In the genomic region with DNA sequence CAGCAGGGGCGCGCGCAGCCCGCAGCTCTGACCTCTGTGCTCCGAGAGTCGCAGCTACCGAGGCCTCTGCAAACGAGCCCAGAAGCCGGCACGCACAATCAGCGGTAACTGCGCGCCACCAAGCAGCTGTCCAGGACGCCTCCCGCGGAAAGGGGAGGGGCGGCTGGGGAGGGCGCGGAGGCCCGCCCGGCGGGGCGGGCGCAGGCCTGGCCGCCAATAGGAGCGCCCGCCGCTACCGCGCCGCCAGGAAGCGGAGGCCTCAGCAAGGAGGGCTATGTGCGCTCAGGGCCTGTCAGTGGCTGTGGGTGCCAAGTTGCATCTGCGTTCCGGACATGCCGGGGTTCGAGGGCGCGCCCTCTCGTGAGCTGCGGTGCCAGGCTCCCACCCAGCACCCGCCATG, we compare ENCODE assay signal across 8 mouse cellular contexts.
A peak's percentile ranks its signal among the peaks of the same experiment; 100 is the strongest.
DNase-seq lines count a peak whose midpoint lies in the region; ATAC-seq lines count a peak whose summit lies in the region.
"Not testable (repeated sequence)": the region's sequence is repeated elsewhere in the genome, so short reads cannot be mapped to it uniquely, and the experiment has no call there.

No protein-coding gene starts in this region.

- not testable (repeated sequence) for H3K36me3 ChIP-seq in hindbrain, embryonic 12.5 days; neural tube, embryonic 12.5 days

- not testable (repeated sequence) for H3K9me3 ChIP-seq in hindbrain, embryonic 12.5 days (replicated peaks); neural tube, embryonic 12.5 days

- intact Hi-C loops in gastrocnemius, postnatal 14 days (cut with DNase I; ENCODE audit: low total_unique reads): not testable (repeated sequence)

- H3K4me3 ChIP-seq in hindbrain, embryonic 12.5 days: peak overlapping the region; percentile 45
- peak overlapping the region; percentile 48 for H3K4me3 ChIP-seq in neural tube, embryonic 12.5 days

- WGBS in hindbrain, embryonic 12.5 days: 2% methylated on average over 41 of the region's 42 CpGs
- 1% methylated on average over 41 of the region's 42 CpGs for WGBS in neural tube, embryonic 12.5 days

- not testable (repeated sequence) for H3K4me1 ChIP-seq in hindbrain, embryonic 12.5 days; neural tube, embryonic 12.5 days

- peak overlapping the region; percentile 59 for H3K9ac ChIP-seq in hindbrain, embryonic 12.5 days
- H3K9ac ChIP-seq in neural tube, embryonic 12.5 days: peak overlapping the region; percentile 57

- DNase-seq in R1 (ENCODE audit: low read depth, low spot score): peak; percentile 83
- peak; percentile 44 for DNase-seq in embryo, embryonic 11.5 days (ENCODE audit: low read depth, low spot score)
- DNase-seq in gastrocnemius, postnatal 14 days: peak; percentile 9
- peak; percentile 0 to 2 for DNase-seq in layer of hippocampus, postnatal 14 days (ENCODE audit: low spot score in 2 of 2)
- DNase-seq in lung, adult 18-20 months: peak; percentile 1 to 4
- peak; percentile 60 for DNase-seq in testis, postnatal 10 days (ENCODE audit: low spot score)

- not testable (repeated sequence) for H3K27ac ChIP-seq in hindbrain, embryonic 12.5 days; neural tube, embryonic 12.5 days

- not testable (repeated sequence) for H3K27me3 ChIP-seq in hindbrain, embryonic 12.5 days; neural tube, embryonic 12.5 days (replicated peaks)

- peak; percentile 84 for ATAC-seq in hindbrain, embryonic 12.5 days (ENCODE audit: low FRiP score)
- peak; percentile 89 for ATAC-seq in neural tube, embryonic 12.5 days (ENCODE audit: low FRiP score, low read depth)

- peak overlapping the region; percentile 47 for H3K4me2 ChIP-seq in hindbrain, embryonic 12.5 days (replicated peaks)
- peak overlapping the region; percentile 54 for H3K4me2 ChIP-seq in neural tube, embryonic 12.5 days (replicated peaks)

Comparison
In these comparisons a context has a peak if more than half of its experiments do, and no peak if none do; other contexts are left out.
1. DNase-seq: peak in every context shown above with its lines; median percentile 83 in R1; 60 in testis, postnatal 10 days; 44 in embryo, embryonic 11.5 days; 9 in gastrocnemius, postnatal 14 days; 2 in lung, adult 18-20 months; 1 in layer of hippocampus, postnatal 14 days.